Mouse (Mus musculus): ENCODE data around the gene Gm20431.
"Not testable (repeated sequence)": the region's sequence is repeated elsewhere in the genome, so short reads cannot be mapped to it uniquely, and the experiment has no call there.

The Gm20431 gene

DNA sequence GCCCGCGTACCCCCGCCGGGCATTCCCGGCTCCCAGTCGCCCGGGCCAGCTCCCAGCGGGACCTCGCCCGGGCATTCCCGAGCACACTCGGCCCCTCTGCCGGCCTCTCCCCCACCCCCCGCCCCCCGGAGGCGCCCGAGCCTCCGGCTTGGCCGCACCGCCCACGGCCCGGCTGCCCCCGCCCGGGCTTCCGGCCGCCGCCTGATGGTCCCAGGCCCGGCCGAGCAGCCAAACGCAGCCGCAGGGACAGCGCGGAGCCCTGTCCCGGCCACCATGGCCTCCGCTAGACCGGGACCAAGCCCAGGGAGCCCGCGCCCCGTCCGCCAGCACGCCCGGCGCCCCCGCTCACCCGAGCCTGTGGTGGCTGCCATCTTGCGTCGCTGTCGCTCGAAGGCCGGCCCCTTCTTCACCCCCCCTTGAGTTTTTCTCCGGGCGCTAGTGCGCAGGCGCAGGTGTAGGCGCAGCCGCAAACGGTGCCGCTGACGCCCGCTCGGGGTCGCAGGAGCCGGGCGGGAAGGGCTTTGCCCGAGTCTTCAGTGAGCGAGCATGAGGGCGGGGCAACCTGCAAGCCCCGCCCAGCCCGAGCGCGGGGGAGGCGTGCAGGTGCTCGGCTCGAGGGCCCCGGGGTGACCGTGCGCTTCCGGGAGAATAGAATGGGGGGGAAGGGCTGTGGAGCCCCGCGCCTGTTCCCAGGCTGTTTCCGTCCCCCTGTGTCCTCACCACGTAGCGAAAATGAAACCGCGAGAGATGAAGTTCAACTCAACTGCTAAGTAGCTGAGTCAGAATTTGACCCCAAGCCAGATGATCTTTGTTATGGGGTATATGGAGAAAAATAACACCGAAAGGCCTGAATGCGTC lies 29.5 kb downstream of the Gm20431 start, which contains the start of gene Ube2v1:
Ube2v1 (minus strand) TSS at position 505 of the 858 bp plus-strand sequence.
- peak; percentile 92 for DNase-seq (ENCODE audit: low read depth, low spot score)

DNA sequence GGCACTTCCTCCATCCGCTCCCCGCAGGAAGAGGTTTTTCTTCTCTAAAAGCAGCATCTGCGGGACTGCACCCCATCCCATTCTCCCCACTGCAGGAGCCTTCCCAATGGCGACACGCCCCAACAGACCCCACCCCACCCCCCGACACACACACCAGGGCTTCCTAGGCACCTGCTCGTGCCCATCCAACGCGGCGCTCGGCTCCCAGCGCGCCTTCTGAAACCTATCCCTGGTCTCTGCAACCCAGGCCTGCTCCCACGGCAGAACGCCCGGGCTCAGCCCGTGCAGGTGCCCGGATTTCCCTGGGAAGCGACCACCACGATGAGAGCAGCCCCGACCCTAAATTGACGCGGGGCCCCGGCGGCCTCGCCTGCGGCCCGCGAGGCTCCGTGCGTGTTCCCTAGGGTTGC lies 30.1 kb downstream of the Gm20431 start:
- no peak for DNase-seq (ENCODE audit: low read depth, low spot score)

- DNase-seq (ENCODE audit: low read depth, low spot score), result no peak
Measured at GRCm38 (mm10) chr2:167630421-167630820, 30.9 kb downstream of the Gm20431 start.

DNA sequence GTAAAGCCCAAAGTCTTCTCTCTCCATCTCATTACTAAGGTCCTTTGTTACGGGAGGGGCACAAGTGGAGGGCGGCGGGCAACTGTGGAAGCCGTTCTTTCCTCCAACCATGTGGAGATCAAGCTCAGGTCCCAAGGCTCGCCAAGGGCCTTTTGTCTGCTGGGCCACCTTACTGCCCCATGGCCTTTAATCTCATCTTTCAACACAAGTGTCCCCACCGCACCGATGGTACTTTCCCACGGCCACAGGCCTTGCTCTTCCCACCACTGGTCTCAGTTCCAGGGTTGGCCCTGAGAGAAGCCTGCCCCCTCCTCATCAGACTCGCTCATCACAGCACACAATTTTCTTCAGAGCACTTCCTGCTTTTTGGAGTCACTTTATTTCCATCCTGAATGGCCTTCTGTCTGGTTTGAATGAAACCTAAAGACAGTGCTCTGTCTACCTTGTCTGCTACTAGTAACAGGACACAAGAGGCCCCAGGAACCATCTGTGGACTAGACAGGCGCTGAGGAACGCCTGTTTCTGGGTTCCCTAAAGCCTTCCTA lies 31.6 kb downstream of the Gm20431 start:
- peak; percentile 38 for DNase-seq (ENCODE audit: low read depth, low spot score)

GRCm38 (mm10) chr2:167628872-167629271 lies 32.4 kb downstream of the Gm20431 start:
- peak; percentile 97 for DNase-seq (ENCODE audit: low read depth, low spot score)

DNA sequence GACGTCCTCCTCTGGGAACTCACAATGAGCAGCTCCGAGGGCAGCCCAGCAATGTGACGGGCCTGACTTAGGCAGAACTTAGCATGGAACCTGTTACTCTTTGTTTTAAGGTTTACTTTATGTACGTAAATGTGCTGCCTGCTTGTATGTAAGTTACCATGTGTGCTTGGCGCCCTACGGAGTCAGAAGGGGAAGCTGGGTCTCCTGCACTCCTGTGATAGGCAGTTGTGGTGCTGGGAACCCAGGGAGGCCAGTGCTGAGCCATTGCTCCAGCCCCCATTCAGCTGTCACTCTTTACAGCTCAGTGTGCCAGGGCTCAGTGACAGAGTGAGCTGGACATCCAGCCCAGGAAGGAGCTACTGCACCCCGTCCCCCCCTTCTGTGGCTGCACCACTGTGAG lies 34.3 kb downstream of the Gm20431 start:
- DNase-seq (ENCODE audit: low read depth, low spot score), result no peak

DNA sequence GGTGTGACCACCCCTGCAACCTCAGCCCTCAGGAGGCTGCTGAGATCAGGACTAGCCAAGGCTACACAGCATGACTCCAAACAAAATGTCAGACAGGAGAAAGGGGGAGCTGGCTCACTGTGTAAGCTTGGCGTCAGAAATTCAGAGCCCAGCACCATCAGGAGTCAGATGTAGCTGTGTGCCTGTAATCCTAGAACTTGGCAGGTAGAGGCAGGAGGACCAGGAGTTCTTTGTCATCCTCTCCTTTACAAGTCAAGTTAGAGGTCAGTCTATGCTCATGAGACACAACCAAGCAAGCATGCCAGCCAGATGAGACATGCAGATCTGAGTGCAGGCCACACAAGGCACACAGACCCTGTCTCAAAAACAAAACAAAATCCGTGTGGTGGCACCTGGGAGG lies 35.6 kb downstream of the Gm20431 start:
- no peak for DNase-seq (ENCODE audit: low read depth, low spot score)

GRCm38 (mm10) chr2:167624368-167625075 lies 36.8 kb downstream of the Gm20431 start:
- DNase-seq (ENCODE audit: low read depth, low spot score), result no peak

GRCm38 (mm10) chr2:167622965-167623364 lies 38.3 kb downstream of the Gm20431 start:
- no peak for DNase-seq (ENCODE audit: low read depth, low spot score)

GRCm38 (mm10) chr2:167622352-167622751 lies 38.9 kb downstream of the Gm20431 start:
- no peak for DNase-seq (ENCODE audit: low read depth, low spot score)

GRCm38 (mm10) chr2:167621255-167622087 lies 39.8 kb downstream of the Gm20431 start:
- DNase-seq (ENCODE audit: low read depth, low spot score), result no peak

GRCm38 (mm10) chr2:167617472-167617871 lies 43.8 kb downstream of the Gm20431 start:
- DNase-seq (ENCODE audit: low read depth, low spot score), result no peak

- DNase-seq (ENCODE audit: low read depth, low spot score), result no peak
Measured at GRCm38 (mm10) chr2:167617034-167617433, 44.3 kb downstream of the Gm20431 start.

GRCm38 (mm10) chr2:167613335-167613734 lies 48.0 kb downstream of the Gm20431 start:
- not testable (repeated sequence) for DNase-seq (ENCODE audit: low read depth, low spot score)

DNA sequence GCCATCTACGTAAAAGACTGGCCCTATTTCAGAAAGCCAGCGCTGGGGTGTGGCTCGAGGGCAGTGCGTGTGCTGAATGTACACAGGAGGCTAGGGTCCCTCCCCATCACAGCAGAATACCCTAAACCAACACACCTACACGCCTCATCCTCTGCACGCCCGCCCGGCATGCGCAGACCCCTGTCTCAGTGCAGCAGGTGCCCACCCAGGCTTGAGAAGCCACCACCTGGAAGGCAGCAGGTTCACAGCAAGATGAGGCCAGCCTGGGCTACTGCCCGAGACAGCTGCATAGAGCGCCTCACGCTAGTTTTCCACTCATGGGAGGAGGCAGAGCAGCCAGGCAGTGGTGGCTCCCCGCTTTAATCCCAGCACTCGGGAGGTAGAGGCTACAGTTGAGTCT lies 49.2 kb downstream of the Gm20431 start:
- no peak for DNase-seq (ENCODE audit: low read depth, low spot score)

DNA sequence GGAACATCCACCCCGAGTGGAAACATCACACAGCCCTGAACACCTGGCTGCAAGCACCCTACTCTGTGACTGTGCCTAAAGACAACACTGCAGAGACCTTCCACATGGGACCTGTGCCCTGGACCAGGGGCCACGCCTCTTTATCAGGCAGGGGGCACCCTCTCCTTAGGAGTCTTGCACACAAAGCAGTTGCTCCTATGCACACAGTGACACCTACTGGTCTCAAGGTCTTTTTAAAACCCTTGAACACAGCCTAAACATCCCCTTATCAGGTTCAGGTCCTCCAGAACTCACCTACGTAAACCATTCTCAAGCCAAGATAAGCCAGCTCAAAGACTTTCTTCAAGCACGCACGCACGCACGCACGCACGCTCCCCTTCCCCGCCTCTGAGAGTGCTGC lies 50.0 kb downstream of the Gm20431 start:
- DNase-seq (ENCODE audit: low read depth, low spot score), result no peak

DNA sequence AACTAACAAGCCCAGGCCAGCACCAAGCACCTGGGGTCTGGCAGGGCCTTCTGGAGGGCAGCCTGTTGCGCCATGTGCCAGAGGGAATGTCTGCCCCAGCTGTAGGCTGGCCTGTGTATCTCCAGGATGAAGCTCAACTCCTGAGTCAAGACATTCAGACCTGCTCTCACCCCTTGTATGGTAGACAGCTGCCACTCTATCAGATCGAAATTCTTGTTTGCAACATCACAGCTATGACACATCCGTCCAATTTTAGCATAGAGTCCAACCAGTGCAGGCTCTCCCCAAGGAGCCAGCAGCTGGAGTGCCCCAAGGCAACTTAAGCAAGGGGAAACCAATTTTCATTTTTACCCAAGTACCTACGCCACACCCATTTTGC lies 54.6 kb downstream of the Gm20431 start:
- DNase-seq (ENCODE audit: low read depth, low spot score), result no peak

DNA sequence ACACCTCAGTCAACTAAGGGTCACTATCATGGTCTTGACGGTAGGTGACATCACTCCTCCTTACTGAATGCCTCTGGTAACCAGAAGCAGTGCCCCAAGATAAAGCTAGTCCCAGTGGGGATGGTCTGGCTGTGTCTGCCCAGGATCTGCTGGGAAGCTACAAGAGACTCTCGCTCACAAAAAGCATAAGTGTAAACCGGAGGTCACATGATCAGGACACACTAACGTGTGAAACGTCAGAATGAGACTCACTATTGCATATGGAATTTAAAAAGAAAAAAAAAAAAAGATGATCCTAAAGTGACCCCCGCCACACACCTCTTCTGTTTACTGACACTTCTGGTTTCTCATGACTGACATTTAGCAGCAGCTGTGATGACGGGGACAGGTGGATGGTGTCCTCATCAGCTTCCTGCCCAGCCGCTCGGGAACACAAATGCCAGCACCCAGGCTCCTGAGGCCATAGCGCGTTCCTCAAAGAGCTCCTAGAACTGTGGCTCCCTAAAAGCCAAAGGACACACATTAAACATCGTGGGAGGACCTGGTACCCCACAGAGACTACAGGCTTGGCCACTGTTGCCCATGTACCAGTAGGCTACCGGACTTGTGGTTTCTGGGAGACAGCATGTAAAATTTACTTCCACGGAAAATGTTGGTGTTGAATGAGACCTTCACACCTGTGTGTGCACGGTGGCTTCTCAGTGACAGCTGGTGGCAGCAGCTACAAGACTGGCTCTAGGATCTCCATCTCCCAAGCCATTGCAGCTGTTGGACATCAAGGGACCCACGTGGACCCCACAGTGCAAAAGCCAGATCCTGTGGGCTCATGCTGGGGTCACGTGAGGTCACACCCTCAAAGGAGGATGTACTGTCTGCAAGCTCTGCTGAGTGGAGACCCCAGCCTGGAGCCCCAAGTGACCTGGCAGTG lies 55.2 kb downstream of the Gm20431 start:
- DNase-seq (ENCODE audit: low read depth, low spot score), result no peak

DNA sequence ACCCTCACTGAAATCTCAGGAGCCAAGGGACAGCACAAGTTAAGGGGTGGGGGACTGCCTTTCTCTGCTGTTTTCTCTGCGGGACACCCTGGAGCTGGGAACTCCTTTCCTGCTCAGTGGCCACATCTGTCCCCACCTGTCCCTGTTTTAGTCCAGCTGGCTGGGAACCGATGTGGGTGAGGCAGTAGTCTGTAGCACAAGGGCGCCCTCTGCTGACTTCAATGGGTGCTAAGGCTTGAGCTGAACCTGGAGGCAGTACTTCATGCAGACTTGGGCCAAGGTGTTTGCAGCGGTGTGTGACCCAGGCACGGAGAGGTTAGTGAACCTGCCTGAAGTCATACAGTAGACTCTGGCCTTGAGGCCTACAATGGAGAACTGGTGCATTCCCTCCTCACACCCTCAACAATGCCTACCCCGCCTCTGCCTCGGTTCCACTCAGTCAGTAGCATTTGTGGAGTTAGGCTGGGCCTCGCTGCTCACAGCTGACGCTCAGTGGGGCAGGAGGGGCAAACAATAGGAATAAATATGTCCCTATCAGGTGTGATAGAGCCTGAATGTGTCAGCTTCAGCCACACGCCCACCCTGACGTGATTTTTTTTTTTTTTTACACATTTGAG lies 56.0 kb downstream of the Gm20431 start:
- DNase-seq (ENCODE audit: low read depth, low spot score), result peak; percentile 70

GRCm38 (mm10) chr2:167602978-167603377 lies 58.3 kb downstream of the Gm20431 start:
- no peak for DNase-seq (ENCODE audit: low read depth, low spot score)

Data from c-Kit-negative CD71-positive TER-119-positive erythroid progenitor cells, embryonic 14.5 days (primary cell).